Comparison of ENCODE assay signal across 9 mouse cellular contexts in the genomic region with DNA sequence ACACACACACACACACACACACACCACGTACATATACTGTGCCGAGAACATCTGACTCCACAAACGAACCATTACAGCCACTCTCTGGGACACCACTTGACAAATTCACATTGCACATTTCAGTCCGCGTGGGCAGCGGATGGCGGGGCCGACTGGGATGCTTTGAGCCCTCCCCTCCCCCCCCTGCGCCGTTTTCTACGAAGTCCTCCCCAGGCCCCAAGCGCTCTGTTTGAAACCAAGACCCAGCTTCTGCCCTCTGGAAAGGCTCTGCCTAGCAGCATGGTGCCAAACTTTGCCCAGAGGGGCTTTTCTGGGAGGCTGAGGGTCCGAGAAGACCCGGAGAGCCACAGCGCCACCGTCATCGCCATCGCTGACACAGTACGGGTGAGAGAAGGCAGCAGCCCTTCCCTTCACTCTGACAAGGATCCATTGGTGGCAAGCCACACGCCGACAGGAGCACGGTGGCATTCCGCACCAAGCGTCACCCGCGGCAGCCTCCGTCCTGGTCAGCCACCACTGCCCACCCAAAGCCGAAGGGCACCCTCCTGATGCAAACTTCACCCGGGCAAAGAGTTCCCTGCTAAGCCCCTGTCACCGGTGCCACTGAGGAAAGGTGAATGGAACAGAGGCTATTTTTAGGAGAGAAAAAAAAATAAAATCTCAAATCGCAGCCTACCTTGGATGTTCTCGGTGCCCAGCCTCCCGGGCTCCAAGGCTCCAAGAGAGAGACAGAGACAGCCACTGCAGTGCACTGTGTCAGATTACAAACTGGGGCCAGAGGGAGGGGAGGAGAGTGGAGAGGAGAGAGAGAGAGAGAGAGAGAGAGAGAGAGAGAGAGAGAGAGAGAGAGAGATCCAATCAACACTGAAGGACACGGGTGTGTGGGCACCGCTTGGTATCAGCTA. TPM values are rescaled to one million over a fixed set of nuclear protein-coding genes. Genes with fewer than 3 reads are reported as not detected.
DNase-seq lines count a peak whose midpoint lies in the region; ATAC-seq and TF ChIP-seq lines count a peak whose summit lies in the region.
"Had no signal": no experiment of that assay in that cellular context is flagged by ENCODE, and none has a peak within 500 bp of the region (broad histone marks: within the 10 kb centered on the region; RNA-seq: fewer than 3 reads in every experiment).

No protein-coding gene starts in this region.

- no peak for ATAC-seq in cerebellum, adult (ENCODE audit: insufficient number of reproducible peaks, low FRiP score, low TSS enrichment)
- no peak for ATAC-seq in limb, embryonic 12.5 days (ENCODE audit: insufficient number of reproducible peaks, insufficient read depth, low FRiP score, low TSS enrichment, low read depth)

- in situ Hi-C loops in ES-E14 (cut with MboI; ENCODE audit: low sequenced_read_pairs in 2 of 2, unreplicated experiment in 2 of 2), result no loop called here

- peak overlapping the region; percentile 34 for H3K4me3 ChIP-seq in cerebellum, adult 2 months (replicated peaks; ENCODE audit: insufficient read depth, low read depth, low read length)
- H3K4me3 ChIP-seq in ES-E14 (ENCODE audit: insufficient read depth in 1 of 2, low read depth in 1 of 2, low read length in 2 of 2, poor library complexity in 1 of 2, severe bottlenecking in 1 of 2), result peak overlapping the region; percentile 37 to 50
- H3K4me3 ChIP-seq in limb, embryonic 12.5 days (replicated peaks), result peak overlapping the region; percentile 41

- peak overlapping the region; percentile 7; the same call in 1 of the 2 replicates for H3K27ac ChIP-seq in cerebellum, adult 2 months (ENCODE audit: insufficient read depth, low read length)
- no peak overlapping the region for H3K27ac ChIP-seq in ES-E14 (ENCODE audit: insufficient read depth, low read depth, low read length, poor library complexity, severe bottlenecking)
- H3K27ac ChIP-seq in limb, embryonic 12.5 days, result no peak overlapping the region
- H3K27ac ChIP-seq: macrophage had no signal

- H3K4me1 ChIP-seq in cerebellum, adult 2 months (ENCODE audit: control insufficient read depth, insufficient read depth, low read length), result no peaks in the 10 kb centered on the region
- H3K4me1 ChIP-seq in ES-E14 (ENCODE audit: control insufficient read depth in 2 of 2, insufficient read depth in 2 of 2, low read length in 2 of 2, poor library complexity in 1 of 2), result peaks cover 0 to 5% of the 10 kb centered on the region in 2 experiments; a peak in 1 of 4 replicates
- peaks cover 17% of the 10 kb centered on the region for H3K4me1 ChIP-seq in limb, embryonic 12.5 days (replicated peaks)

- WGBS in cerebellum, adult 2 months, result 1% methylated on average over 35 of the region's 35 CpGs
- WGBS in limb, embryonic 12.5 days, result under 1% methylated on average over 35 of the region's 35 CpGs

- no peaks in the 10 kb centered on the region for H3K36me3 ChIP-seq in ES-E14 (ENCODE audit: control insufficient read depth, insufficient read depth, low read length, poor library complexity, severe bottlenecking)
- H3K36me3 ChIP-seq in limb, embryonic 12.5 days, result no peaks in the 10 kb centered on the region

- peak overlapping the region; percentile 77 for H3K4me2 ChIP-seq in limb, embryonic 12.5 days

- peak overlapping the region; percentile 1; the same call in 1 of the 2 replicates for H3K9ac ChIP-seq in ES-E14 (ENCODE audit: insufficient read depth, low read depth, low read length, poor library complexity, severe bottlenecking)
- peak overlapping the region; percentile 47 for H3K9ac ChIP-seq in limb, embryonic 12.5 days (replicated peaks)

- DNase-seq in cerebellum, adult 2 months, result peak; percentile 11 to 16
- no peak for DNase-seq in ES-E14 (ENCODE audit: low read depth, low spot score)
- peak; percentile 63 to 65 for DNase-seq in frontal cortex, postnatal 36 days (ENCODE audit: low spot score in 2 of 2)
- DNase-seq in right cerebral cortex, postnatal 14 days, result peak; percentile 63
- DNase-seq in spleen, adult 18-20 months, result no peak
- no peak for DNase-seq in ovary, postnatal 36 days (ENCODE audit: low spot score)

- TF ChIP-seq POLR2A in cerebellum, adult 2 months (IDR thresholded peaks at IDR 0.05; ENCODE audit: borderline replicate concordance, insufficient read depth, low read length), result no peak

- H3K9me3 ChIP-seq in ES-E14 (ENCODE audit: control insufficient read depth, insufficient read depth, low read depth, low read length), result no peaks in the 10 kb centered on the region
- peaks cover 12% of the 10 kb centered on the region for H3K9me3 ChIP-seq in limb, embryonic 12.5 days

- peaks cover 1% of the 10 kb centered on the region for H3K27me3 ChIP-seq in cerebellum, adult 2 months (ENCODE audit: control insufficient read depth, insufficient read depth, low read length)
- H3K27me3 ChIP-seq in limb, embryonic 12.5 days, result peaks cover 44% of the 10 kb centered on the region

- TF ChIP-seq CTCF in cerebellum, adult 2 months (IDR thresholded peaks at IDR 0.05; ENCODE audit: borderline replicate concordance, insufficient read depth, low read depth, low read length), result no peak

TF ChIP-seq in ES-E14, 5 proteins besides CTCF, POLR2A, EP300 and RAD21:
- TF ChIP-seq MAFK (IDR thresholded peaks at IDR 0.05; ENCODE audit: insufficient read depth, low read depth, low read length), result no peak
- no peak for TF ChIP-seq ZNF384 (IDR thresholded peaks at IDR 0.05; ENCODE audit: low read depth, low read length)
- TF ChIP-seq CHD2 (IDR thresholded peaks at IDR 0.05; ENCODE audit: low read depth, low read length), result no peak
- no peak for TF ChIP-seq ZC3H11A (IDR thresholded peaks at IDR 0.05; ENCODE audit: borderline replicate concordance, low read depth, low read length)
- no peak for TF ChIP-seq HCFC1 (IDR thresholded peaks at IDR 0.05; ENCODE audit: borderline replicate concordance, insufficient read depth, low read length)
TF ChIP-seq in ES-E14: peak in this region for 0.

RNA-seq across cellular contexts. Expression of a gene that starts 0.7 kb away (rescaled TPM):
- polyA plus RNA-seq in cerebellum, adult 2 months (2012; rRNA removed), result 12.5 and 16.1 TPM in 2 replicates
- total RNA-seq in ES-E14 (2012; rRNA removed), result 1.2 TPM in 2 replicates
- 0.09 and 0.15 TPM in 2 replicates for polyA plus RNA-seq in limb, embryonic 12.5 days (2016; fragmentation: Nextera tagmentation; extraction: Ambion mirVana)
- polyA plus RNA-seq: macrophage had no signal

RNA-seq across cellular contexts. Expression of a gene that starts 55.8 kb away (rescaled TPM):
- 21.4 and 21.8 TPM in 2 replicates for polyA plus RNA-seq in cerebellum, adult 2 months (2012; rRNA removed)
- 6.8 and 9.4 TPM in 2 replicates for total RNA-seq in ES-E14 (2012; rRNA removed)
- 31.5 and 31.6 TPM in 2 replicates for polyA plus RNA-seq in limb, embryonic 12.5 days (2016; fragmentation: Nextera tagmentation; extraction: Ambion mirVana)

Comparison
In these comparisons a context has a peak if more than half of its experiments do, and no peak if none do; other contexts are left out.
1. DNase-seq: peak in cerebellum, adult 2 months (2 of 2), frontal cortex, postnatal 36 days (2 of 2) and right cerebral cortex, postnatal 14 days (single experiment); none in ES-E14 (single experiment), spleen, adult 18-20 months (0 of 2) and ovary, postnatal 36 days (single experiment).
2. RNA of a gene that starts 0.7 kb away (polyA plus RNA-seq): 12.5 to 16.1 TPM in cerebellum, adult 2 months; 0.09 to 0.15 TPM in limb, embryonic 12.5 days; every median in the first group is over 10 times any median in the second.
3. Peak in every context shown above with its lines, with median percentiles within 50 percentile points of each other: H3K4me3 ChIP-seq.